21 mouse cellular contexts compared by ENCODE assay signal in the genomic region with DNA sequence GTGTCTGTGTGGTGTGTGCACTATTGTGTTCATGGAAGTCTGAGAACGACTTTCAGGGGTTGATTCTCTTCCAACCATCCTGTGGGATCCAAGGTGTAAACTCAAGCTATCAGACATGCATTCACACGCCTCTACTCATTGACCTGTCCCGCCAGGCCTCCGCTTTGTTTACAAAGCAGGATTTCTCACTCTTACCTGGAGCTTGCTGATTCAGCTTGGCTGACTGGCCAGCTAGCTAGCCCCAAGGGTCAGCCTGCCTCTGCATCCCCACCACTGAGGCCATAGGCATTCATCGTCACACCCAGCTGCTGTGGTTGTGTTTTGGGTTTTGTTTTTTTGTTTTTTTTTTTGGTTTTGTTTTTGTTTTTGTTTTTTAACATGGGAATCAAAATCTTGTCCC. TPM values are rescaled to one million over a fixed set of nuclear protein-coding genes. Genes with fewer than 3 reads are reported as not detected.
"Had no signal": no experiment of that assay in that cellular context is flagged by ENCODE, and none has a peak within 500 bp of the region (broad histone marks: within the 10 kb centered on the region; RNA-seq: fewer than 3 reads in every experiment).

No protein-coding gene starts in this region.

- H3K4me1 ChIP-seq: limb, embryonic 12.5 days; midbrain, embryonic 12.5 days; neural tube, embryonic 13.5 days had no signal

- H3K9ac ChIP-seq: limb, embryonic 12.5 days; limb, embryonic 15.5 days; liver, embryonic 14.5 days; midbrain, embryonic 12.5 days; neural tube, embryonic 13.5 days had no signal

- H3K4me3 ChIP-seq: limb, embryonic 12.5 days; limb, embryonic 15.5 days; midbrain, embryonic 12.5 days; myocyte; neural tube, embryonic 13.5 days had no signal

- DNase-seq: kidney, adult 9 months; left cerebral cortex, postnatal 4 days; lung, adult 2 months; lung, postnatal 14 days; lung, postnatal 4 days; thymus, adult 18-20 months; thymus, postnatal 36 days had no signal

- H3K9me3 ChIP-seq: limb, embryonic 12.5 days; limb, embryonic 15.5 days had no signal

- ATAC-seq: inflammation-experienced regulatory T-cells, adult 6 months; midbrain, embryonic 16.5 days had no signal

- H3K36me3 ChIP-seq: limb, embryonic 12.5 days; limb, embryonic 15.5 days; midbrain, embryonic 12.5 days; neural tube, embryonic 13.5 days had no signal

- H3K27ac ChIP-seq: limb, embryonic 12.5 days; limb, embryonic 15.5 days; liver, embryonic 14.5 days; midbrain, embryonic 12.5 days; neural tube, embryonic 13.5 days had no signal

- H3K4me2 ChIP-seq: limb, embryonic 12.5 days; limb, embryonic 15.5 days; midbrain, embryonic 12.5 days; neural tube, embryonic 13.5 days had no signal

RNA-seq across cellular contexts. Expression of a gene that starts 1.2 kb away (rescaled TPM):
- polyA plus RNA-seq: kidney, embryonic 16.5 days; limb, embryonic 12.5 days; limb, embryonic 15.5 days; liver, embryonic 14.5 days; lung, adult 2 months; midbrain, embryonic 12.5 days; midbrain, embryonic 16.5 days; myocyte; neural tube, embryonic 13.5 days; small intestine, adult 2 months; spleen, adult 2 months; testis, adult 2 months; urinary bladder, adult 2 months had no signal

RNA-seq across cellular contexts. Expression of a gene that starts 7.7 kb away (rescaled TPM):
- polyA plus RNA-seq: limb, embryonic 12.5 days; midbrain, embryonic 12.5 days; testis, adult 2 months; urinary bladder, adult 2 months had no signal

RNA-seq across cellular contexts. Expression of a gene that starts 10.3 kb away (rescaled TPM):
- polyA plus RNA-seq: lung, adult 2 months; lung, embryonic 16.5 days; midbrain, embryonic 12.5 days; neural tube, embryonic 13.5 days; small intestine, adult 2 months; spleen, adult 2 months; testis, adult 2 months had no signal

RNA-seq across cellular contexts. Expression of a gene that starts 46.4 kb away (rescaled TPM):
- polyA plus RNA-seq: inflammation-experienced regulatory T-cells, adult 6 months; kidney, embryonic 16.5 days; limb, embryonic 12.5 days; liver, embryonic 14.5 days; lung, adult 2 months; lung, embryonic 16.5 days; midbrain, embryonic 12.5 days; midbrain, embryonic 16.5 days; myocyte; neural tube, embryonic 13.5 days; small intestine, adult 2 months; spleen, adult 2 months; urinary bladder, adult 2 months had no signal
